Mouse (Mus musculus): ENCODE measurements around the gene Hacd3. TPM values are rescaled to one million over a fixed set of nuclear protein-coding genes. Genes with fewer than 3 reads are reported as not detected.

The Hacd3 gene
- polyA plus RNA-seq, 1 experiment from 2014 or later = 105 TPM

GRCm38 (mm10) chr9:64957276-64957675 is 64.2 kb downstream of the Hacd3 start:
- peaks cover 20% of the 10 kb centered on the region for H3K4me1 ChIP-seq
- WGBS = 91% methylated on average over 3 of the region's 3 CpGs
- no peaks in the 10 kb centered on the region for H3K9me3 ChIP-seq (replicated peaks)
- peaks cover 24% of the 10 kb centered on the region for H3K27me3 ChIP-seq (ENCODE audit: low read depth, poor library complexity, severe bottlenecking)
- no peak overlapping the region for H3K4me3 ChIP-seq
- H3K27ac ChIP-seq = no peak overlapping the region
- peaks cover 7% of the 10 kb centered on the region for H3K36me3 ChIP-seq
- DNase-seq (ENCODE audit: low spot score) = no peak

GRCm38 (mm10) chr9:64956337-64956736 is 65.2 kb downstream of the Hacd3 start:
- Histone ChIP-seq H3K9me3 (replicated peaks) (no peaks in the 10 kb centered on the region), H3K36me3 (no peaks in the 10 kb centered on the region), H3K4me1 (peaks cover 14% of the 10 kb centered on the region), H3K27me3 (ENCODE audit: low read depth, poor library complexity, severe bottlenecking) (peaks cover 33% of the 10 kb centered on the region), H3K27ac (0 out of 2 replicates have a peak overlapping the region, but pooled peaks have one; percentile 11), H3K4me3 (no peak overlapping the region)
- DNase-seq (ENCODE audit: low spot score) = no peak
- 33% methylated on average over 12 of the region's 12 CpGs for WGBS

- Histone ChIP-seq H3K36me3 (no peaks in the 10 kb centered on the region), H3K9me3 (replicated peaks) (no peaks in the 10 kb centered on the region), H3K27ac (no peak overlapping the region), H3K27me3 (ENCODE audit: low read depth, poor library complexity, severe bottlenecking) (peaks cover 64% of the 10 kb centered on the region), H3K4me1 (0 out of 2 replicates have a peak, but pooled peaks cover 4% of the 10 kb centered on the region), H3K4me3 (no peak overlapping the region)
- WGBS = 86% methylated on average over 7 of the region's 7 CpGs
- DNase-seq (ENCODE audit: low spot score) = no peak
These were observed 68.3 kb downstream of the Hacd3 start for GRCm38 (mm10) chr9:64953190-64953589.

GRCm38 (mm10) chr9:64952055-64952454 is 69.4 kb downstream of the Hacd3 start:
- Histone ChIP-seq H3K27ac (no peak overlapping the region), H3K36me3 (no peaks in the 10 kb centered on the region), H3K27me3 (ENCODE audit: low read depth, poor library complexity, severe bottlenecking) (peaks cover 73% of the 10 kb centered on the region), H3K4me1 (0 out of 2 replicates have a peak, but pooled peaks cover 4% of the 10 kb centered on the region), H3K9me3 (replicated peaks) (no peaks in the 10 kb centered on the region), H3K4me3 (no peak overlapping the region)
- 14% methylated on average over 5 of the region's 5 CpGs for WGBS
- DNase-seq (ENCODE audit: low spot score) = no peak

GRCm38 (mm10) chr9:64951161-64951657 is 70.3 kb downstream of the Hacd3 start, which contains the start of gene Slc24a1:
Gene Slc24a1 (minus strand): TSS chr9:64951607.
- Histone ChIP-seq H3K4me3 (no peak within 1 kb of the TSS), H3K9me3 (replicated peaks) (no peaks in the 10 kb centered on the region), H3K4me1 (peaks cover 7% of the 10 kb centered on the region; the same call in 1 of the 2 replicates), H3K27ac (no peak within 1 kb of the TSS), H3K36me3 (no peaks in the 10 kb centered on the region), H3K27me3 (ENCODE audit: low read depth, poor library complexity, severe bottlenecking) (peaks cover 74% of the 10 kb centered on the region)
- DNase-seq (ENCODE audit: low spot score) = no peak
- WGBS = 37% methylated on average over 11 of the region's 11 CpGs

GRCm38 (mm10) chr9:64947483-64948095 is 73.9 kb downstream of the Hacd3 start:
- Histone ChIP-seq H3K36me3 (no peaks in the 10 kb centered on the region), H3K27me3 (ENCODE audit: low read depth, poor library complexity, severe bottlenecking) (peaks cover 80% of the 10 kb centered on the region), H3K4me3 (no peak overlapping the region), H3K4me1 (peaks cover 16% of the 10 kb centered on the region), H3K27ac (no peak overlapping the region), H3K9me3 (replicated peaks) (no peaks in the 10 kb centered on the region)
- DNase-seq (ENCODE audit: low spot score) = no peak
- 90% methylated on average over 9 of the region's 9 CpGs for WGBS

- Histone ChIP-seq H3K4me1 (peaks cover 21% of the 10 kb centered on the region), H3K27ac (no peak overlapping the region), H3K36me3 (no peaks in the 10 kb centered on the region), H3K4me3 (peak overlapping the region; percentile 32; the same call in 1 of the 2 replicates), H3K9me3 (replicated peaks) (no peaks in the 10 kb centered on the region), H3K27me3 (ENCODE audit: low read depth, poor library complexity, severe bottlenecking) (peaks cover 49% of the 10 kb centered on the region)
- 12% methylated on average over 11 of the region's 11 CpGs for WGBS
- no peak for DNase-seq (ENCODE audit: low spot score)
These were observed 77.5 kb downstream of the Hacd3 start for GRCm38 (mm10) chr9:64943997-64944396.

- Histone ChIP-seq H3K4me3 (no peak overlapping the region), H3K9me3 (replicated peaks) (no peaks in the 10 kb centered on the region), H3K27ac (no peak overlapping the region), H3K36me3 (no peaks in the 10 kb centered on the region), H3K4me1 (peaks cover 21% of the 10 kb centered on the region), H3K27me3 (ENCODE audit: low read depth, poor library complexity, severe bottlenecking) (peaks cover 32% of the 10 kb centered on the region)
- no peak for DNase-seq (ENCODE audit: low spot score)
- 93% methylated on average over 4 of the region's 4 CpGs for WGBS
These were observed 79.8 kb downstream of the Hacd3 start for GRCm38 (mm10) chr9:64941650-64942049.

- Histone ChIP-seq H3K4me1 (peaks cover 15% of the 10 kb centered on the region), H3K4me3 (no peak overlapping the region), H3K9me3 (replicated peaks) (no peaks in the 10 kb centered on the region), H3K36me3 (no peaks in the 10 kb centered on the region), H3K27me3 (ENCODE audit: low read depth, poor library complexity, severe bottlenecking) (peaks cover 34% of the 10 kb centered on the region), H3K27ac (no peak overlapping the region)
- 67% methylated on average over 11 of the region's 11 CpGs for WGBS
- DNase-seq (ENCODE audit: low spot score) = no peak
These were observed 80.7 kb downstream of the Hacd3 start for GRCm38 (mm10) chr9:64940731-64941346.

GRCm38 (mm10) chr9:64939790-64940189 is 81.7 kb downstream of the Hacd3 start:
- Histone ChIP-seq H3K36me3 (no peaks in the 10 kb centered on the region), H3K27ac (no peak overlapping the region), H3K27me3 (ENCODE audit: low read depth, poor library complexity, severe bottlenecking) (peaks cover 30% of the 10 kb centered on the region), H3K4me3 (no peak overlapping the region), H3K9me3 (replicated peaks) (no peaks in the 10 kb centered on the region), H3K4me1 (peaks cover 17% of the 10 kb centered on the region)
- DNase-seq (ENCODE audit: low spot score) = no peak
- 91% methylated on average over 2 of the region's 2 CpGs for WGBS

- 69% methylated on average over 4 of the region's 4 CpGs for WGBS
- H3K27me3 ChIP-seq (ENCODE audit: low read depth, poor library complexity, severe bottlenecking) = peaks cover 25% of the 10 kb centered on the region
- peaks cover 19% of the 10 kb centered on the region for H3K4me1 ChIP-seq
- no peak overlapping the region for H3K4me3 ChIP-seq
- no peaks in the 10 kb centered on the region for H3K9me3 ChIP-seq (replicated peaks)
- H3K36me3 ChIP-seq = no peaks in the 10 kb centered on the region
- DNase-seq (ENCODE audit: low spot score) = no peak
- no peak overlapping the region for H3K27ac ChIP-seq
These were observed 82.2 kb downstream of the Hacd3 start for GRCm38 (mm10) chr9:64939281-64939680.

- WGBS = 84% methylated on average over 5 of the region's 5 CpGs
- Histone ChIP-seq H3K4me3 (no peak overlapping the region), H3K9me3 (replicated peaks) (no peaks in the 10 kb centered on the region), H3K27me3 (ENCODE audit: low read depth, poor library complexity, severe bottlenecking) (peaks cover 17% of the 10 kb centered on the region), H3K27ac (no peak overlapping the region), H3K36me3 (no peaks in the 10 kb centered on the region), H3K4me1 (peaks cover 21% of the 10 kb centered on the region)
- DNase-seq (ENCODE audit: low spot score) = no peak
These were observed 83.0 kb downstream of the Hacd3 start for GRCm38 (mm10) chr9:64938535-64938934.

GRCm38 (mm10) chr9:64937491-64937890 is 84.0 kb downstream of the Hacd3 start:
- Histone ChIP-seq H3K9me3 (replicated peaks) (no peaks in the 10 kb centered on the region), H3K4me3 (no peak overlapping the region), H3K27me3 (ENCODE audit: low read depth, poor library complexity, severe bottlenecking) (peaks cover 10% of the 10 kb centered on the region), H3K4me1 (peaks cover 27% of the 10 kb centered on the region), H3K36me3 (no peaks in the 10 kb centered on the region), H3K27ac (no peak overlapping the region)
- 59% methylated on average over 5 of the region's 5 CpGs for WGBS
- DNase-seq (ENCODE audit: low spot score) = no peak
